Mouse (Mus musculus): ENCODE measurements around the gene Arl8a. TPM values are rescaled to one million over a fixed set of nuclear protein-coding genes. Genes with fewer than 3 reads are reported as not detected.
"Not testable (repeated sequence)": the region's sequence is repeated elsewhere in the genome, so short reads cannot be mapped to it uniquely, and the experiment has no call there.

The Arl8a gene
- total RNA-seq, 2 experiments from 2014 or later = 52.5 to 56.3 TPM

GRCm38 (mm10) chr1:135169556-135170224, 23.1 kb downstream of the Arl8a start:
- DNase-seq = peak; percentile 68 to 79

GRCm38 (mm10) chr1:135170299-135170698, 23.7 kb downstream of the Arl8a start:
- DNase-seq = peak; percentile 33 to 70

GRCm38 (mm10) chr1:135171202-135171601, 24.6 kb downstream of the Arl8a start:
- DNase-seq = no peak

GRCm38 (mm10) chr1:135171984-135172383, 25.4 kb downstream of the Arl8a start:
- DNase-seq = peak; percentile 52 to 78

GRCm38 (mm10) chr1:135173311-135173710, 26.7 kb downstream of the Arl8a start:
- DNase-seq = no peak

- DNase-seq = no peak
Observed at GRCm38 (mm10) chr1:135175176-135175575, 28.6 kb downstream of the Arl8a start.

- no peak for DNase-seq
Observed at GRCm38 (mm10) chr1:135177724-135178123, 31.1 kb downstream of the Arl8a start.

- no peak for DNase-seq
Observed at GRCm38 (mm10) chr1:135178863-135179262, 32.2 kb downstream of the Arl8a start.

- DNase-seq = no peak
Observed at GRCm38 (mm10) chr1:135180830-135181229, 34.2 kb downstream of the Arl8a start.

- no peak for DNase-seq
Observed at GRCm38 (mm10) chr1:135181275-135181674, 34.7 kb downstream of the Arl8a start.

GRCm38 (mm10) chr1:135181880-135182623, 35.4 kb downstream of the Arl8a start:
- DNase-seq = peak; percentile 71 to 76

- no peak for DNase-seq
Observed at GRCm38 (mm10) chr1:135182975-135183374, 36.4 kb downstream of the Arl8a start.

GRCm38 (mm10) chr1:135183448-135183847, 36.8 kb downstream of the Arl8a start:
- peak; percentile 71 to 74 for DNase-seq

GRCm38 (mm10) chr1:135183941-135184570, 37.4 kb downstream of the Arl8a start:
- no peak for DNase-seq

GRCm38 (mm10) chr1:135185936-135186335, 39.3 kb downstream of the Arl8a start:
- no peak for DNase-seq

GRCm38 (mm10) chr1:135186427-135186826, 39.8 kb downstream of the Arl8a start:
- DNase-seq = no peak

- not testable (repeated sequence) for DNase-seq
Observed at GRCm38 (mm10) chr1:135187016-135187415, 40.4 kb downstream of the Arl8a start.

GRCm38 (mm10) chr1:135188197-135188596, 41.6 kb downstream of the Arl8a start:
- peak; percentile 47 to 63 for DNase-seq

GRCm38 (mm10) chr1:135189186-135189585, 42.6 kb downstream of the Arl8a start:
- no peak for DNase-seq

- DNase-seq = not testable (repeated sequence)
Observed at GRCm38 (mm10) chr1:135194335-135194734, 47.7 kb downstream of the Arl8a start.

- DNase-seq = peak; percentile 13 to 24
Observed at GRCm38 (mm10) chr1:135195907-135196440, 49.4 kb downstream of the Arl8a start.

GRCm38 (mm10) chr1:135198412-135198811, 51.8 kb downstream of the Arl8a start:
- no peak for DNase-seq

Measured in adrenal gland, postnatal 36 days (tissue).